Mouse (Mus musculus): ENCODE results near the gene Ppp1r12b.

Ppp1r12b gene

GRCm38 (mm10) chr1:134816617-134817016, 139.1 kb downstream of the Ppp1r12b start:
- no peaks in the 10 kb centered on the region for H3K27me3 ChIP-seq (ENCODE audit: insufficient read depth, low read length)
- H3K4me1 ChIP-seq (replicated peaks; ENCODE audit: low read depth, low read length) = no peaks in the 10 kb centered on the region
- no peaks in the 10 kb centered on the region for H3K9me3 ChIP-seq (ENCODE audit: low read length)
- TF ChIP-seq NANOG (IDR thresholded peaks at IDR 0.05; ENCODE audit: borderline replicate concordance, low read length) (no peak), CTCF (conservative IDR thresholded peaks at IDR 0.05; ENCODE audit: low read length) (no peak), POU5F1 (IDR thresholded peaks at IDR 0.05; ENCODE audit: borderline replicate concordance, low read length) (no peak)
- H3K4me3 ChIP-seq (replicated peaks; ENCODE audit: low read length) = no peak overlapping the region
- no peaks in the 10 kb centered on the region for H3K36me3 ChIP-seq (ENCODE audit: insufficient read depth, low read length)

- no peaks in the 10 kb centered on the region for H3K9me3 ChIP-seq (ENCODE audit: low read length)
Observed at GRCm38 (mm10) chr1:134815748-134816147, 140.0 kb downstream of the Ppp1r12b start.

GRCm38 (mm10) chr1:134805471-134805870, 150.3 kb downstream of the Ppp1r12b start:
- H3K9me3 ChIP-seq (ENCODE audit: low read length) = 0 out of 2 replicates have a peak, but pooled peaks cover 2% of the 10 kb centered on the region
- TF ChIP-seq CTCF (conservative IDR thresholded peaks at IDR 0.05; ENCODE audit: low read length) (no peak), POU5F1 (IDR thresholded peaks at IDR 0.05; ENCODE audit: borderline replicate concordance, low read length) (no peak), NANOG (IDR thresholded peaks at IDR 0.05; ENCODE audit: borderline replicate concordance, low read length) (no peak)
- no peaks in the 10 kb centered on the region for H3K4me1 ChIP-seq (replicated peaks; ENCODE audit: low read depth, low read length)
- no peaks in the 10 kb centered on the region for H3K27me3 ChIP-seq (ENCODE audit: insufficient read depth, low read length)
- no peak overlapping the region for H3K4me3 ChIP-seq (replicated peaks; ENCODE audit: low read length)
- H3K36me3 ChIP-seq (ENCODE audit: insufficient read depth, low read length) = no peaks in the 10 kb centered on the region

More at GRCm38 (mm10) chr1:134815748-134816147, 140.0 kb downstream of the Ppp1r12b start:
- TF ChIP-seq POU5F1 (IDR thresholded peaks at IDR 0.05; ENCODE audit: borderline replicate concordance, low read length) = no peak
- TF ChIP-seq CTCF (conservative IDR thresholded peaks at IDR 0.05; ENCODE audit: low read length) = no peak
- no peak for TF ChIP-seq NANOG (IDR thresholded peaks at IDR 0.05; ENCODE audit: borderline replicate concordance, low read length)
- no peaks in the 10 kb centered on the region for H3K4me1 ChIP-seq (replicated peaks; ENCODE audit: low read depth, low read length)
- H3K27me3 ChIP-seq (ENCODE audit: insufficient read depth, low read length) = no peaks in the 10 kb centered on the region
- H3K36me3 ChIP-seq (ENCODE audit: insufficient read depth, low read length) = no peaks in the 10 kb centered on the region
- no peak overlapping the region for H3K4me3 ChIP-seq (replicated peaks; ENCODE audit: low read length)

- Histone ChIP-seq H3K4me1 (replicated peaks; ENCODE audit: low read depth, low read length) (no peaks in the 10 kb centered on the region), H3K36me3 (ENCODE audit: insufficient read depth, low read length) (no peaks in the 10 kb centered on the region), H3K9me3 (ENCODE audit: low read length) (peaks cover 7% of the 10 kb centered on the region), H3K27me3 (ENCODE audit: insufficient read depth, low read length) (no peaks in the 10 kb centered on the region), H3K4me3 (replicated peaks; ENCODE audit: low read length) (no peak overlapping the region)
- TF ChIP-seq NANOG (IDR thresholded peaks at IDR 0.05; ENCODE audit: borderline replicate concordance, low read length) (no peak), CTCF (conservative IDR thresholded peaks at IDR 0.05; ENCODE audit: low read length) (no peak), POU5F1 (IDR thresholded peaks at IDR 0.05; ENCODE audit: borderline replicate concordance, low read length) (no peak)
Observed at GRCm38 (mm10) chr1:134804373-134804772, 151.4 kb downstream of the Ppp1r12b start.

- Histone ChIP-seq H3K9me3 (ENCODE audit: low read length) (peaks cover 7% of the 10 kb centered on the region), H3K27me3 (ENCODE audit: insufficient read depth, low read length) (no peaks in the 10 kb centered on the region), H3K4me3 (replicated peaks; ENCODE audit: low read length) (no peak overlapping the region), H3K4me1 (replicated peaks; ENCODE audit: low read depth, low read length) (no peaks in the 10 kb centered on the region), H3K36me3 (ENCODE audit: insufficient read depth, low read length) (0 out of 2 replicates have a peak, but pooled peaks cover 2% of the 10 kb centered on the region)
- TF ChIP-seq CTCF (conservative IDR thresholded peaks at IDR 0.05; ENCODE audit: low read length) = no peak
- TF ChIP-seq POU5F1 (IDR thresholded peaks at IDR 0.05; ENCODE audit: borderline replicate concordance, low read length) = no peak
- no peak for TF ChIP-seq NANOG (IDR thresholded peaks at IDR 0.05; ENCODE audit: borderline replicate concordance, low read length)
Observed at GRCm38 (mm10) chr1:134803286-134804117, 152.2 kb downstream of the Ppp1r12b start.

GRCm38 (mm10) chr1:134801758-134802157, 154.0 kb downstream of the Ppp1r12b start:
- 0 out of 2 replicates have a peak, but pooled peaks cover 4% of the 10 kb centered on the region for H3K36me3 ChIP-seq (ENCODE audit: insufficient read depth, low read length)
- H3K27me3 ChIP-seq (ENCODE audit: insufficient read depth, low read length) = no peaks in the 10 kb centered on the region
- H3K9me3 ChIP-seq (ENCODE audit: low read length) = peaks cover 15% of the 10 kb centered on the region
- H3K4me3 ChIP-seq (replicated peaks; ENCODE audit: low read length) = no peak overlapping the region
- TF ChIP-seq POU5F1 (IDR thresholded peaks at IDR 0.05; ENCODE audit: borderline replicate concordance, low read length) (no peak), CTCF (conservative IDR thresholded peaks at IDR 0.05; ENCODE audit: low read length) (no peak), NANOG (IDR thresholded peaks at IDR 0.05; ENCODE audit: borderline replicate concordance, low read length) (no peak)
- H3K4me1 ChIP-seq (replicated peaks; ENCODE audit: low read depth, low read length) = no peaks in the 10 kb centered on the region

GRCm38 (mm10) chr1:134796536-134796935, 159.2 kb downstream of the Ppp1r12b start:
- no peaks in the 10 kb centered on the region for H3K4me1 ChIP-seq (replicated peaks; ENCODE audit: low read depth, low read length)
- H3K27me3 ChIP-seq (ENCODE audit: insufficient read depth, low read length) = no peaks in the 10 kb centered on the region
- TF ChIP-seq CTCF (conservative IDR thresholded peaks at IDR 0.05; ENCODE audit: low read length) (no peak), NANOG (IDR thresholded peaks at IDR 0.05; ENCODE audit: borderline replicate concordance, low read length) (no peak), POU5F1 (IDR thresholded peaks at IDR 0.05; ENCODE audit: borderline replicate concordance, low read length) (no peak)
- H3K9me3 ChIP-seq (ENCODE audit: low read length) = peaks cover 19% of the 10 kb centered on the region
- H3K36me3 ChIP-seq (ENCODE audit: insufficient read depth, low read length) = 0 out of 2 replicates have a peak, but pooled peaks cover 4% of the 10 kb centered on the region
- no peak overlapping the region for H3K4me3 ChIP-seq (replicated peaks; ENCODE audit: low read length)

GRCm38 (mm10) chr1:134796076-134796475, 159.7 kb downstream of the Ppp1r12b start:
- Histone ChIP-seq H3K36me3 (ENCODE audit: insufficient read depth, low read length) (0 out of 2 replicates have a peak, but pooled peaks cover 4% of the 10 kb centered on the region), H3K4me1 (replicated peaks; ENCODE audit: low read depth, low read length) (no peaks in the 10 kb centered on the region), H3K9me3 (ENCODE audit: low read length) (peaks cover 19% of the 10 kb centered on the region), H3K4me3 (replicated peaks; ENCODE audit: low read length) (no peak overlapping the region), H3K27me3 (ENCODE audit: insufficient read depth, low read length) (no peaks in the 10 kb centered on the region)
- TF ChIP-seq CTCF (conservative IDR thresholded peaks at IDR 0.05; ENCODE audit: low read length) (no peak), POU5F1 (IDR thresholded peaks at IDR 0.05; ENCODE audit: borderline replicate concordance, low read length) (no peak), NANOG (IDR thresholded peaks at IDR 0.05; ENCODE audit: borderline replicate concordance, low read length) (no peak)
